In the genomic region with DNA sequence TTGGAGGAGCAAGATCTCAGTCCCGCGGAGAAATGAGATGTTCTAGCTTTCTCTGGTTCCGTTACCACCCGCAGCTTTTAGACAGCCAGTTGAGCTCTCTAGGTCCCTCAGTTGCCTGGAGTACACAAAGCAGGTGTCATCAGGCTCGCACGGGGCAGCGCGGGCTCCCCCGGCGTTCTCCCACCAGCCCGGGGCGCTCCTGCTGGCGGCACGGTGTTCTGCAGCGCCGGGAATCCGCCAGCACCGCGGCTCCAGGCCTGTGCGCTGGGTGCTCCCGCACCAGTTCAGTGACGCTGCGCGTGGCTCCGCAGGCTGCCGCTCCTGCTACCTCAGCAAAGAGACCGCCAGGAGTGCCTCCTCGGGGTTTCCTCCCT, we compare ENCODE assay signal across 7 mouse cellular contexts. TPM values are rescaled to one million over a fixed set of nuclear protein-coding genes. Genes with fewer than 3 reads are reported as not detected.
DNase-seq lines count a peak whose midpoint lies in the region; TF ChIP-seq lines count a peak whose summit lies in the region.

Gene Lrrc7 (minus strand): TSS at position 235 of the 374 bp plus-strand sequence.

- WGBS in thymus, adult 2 months, result 4% methylated on average over 28 of the region's 28 CpGs

- H3K79me2 ChIP-seq in myocyte (ENCODE audit: control insufficient read depth, insufficient read depth), result no peaks in the 10 kb centered on the region

- H3ac ChIP-seq in myocyte (ENCODE audit: control insufficient read depth, insufficient read length), result peak within 1 kb of the TSS; percentile 43

- intact Hi-C loops in heart, postnatal 14 days (cut with DNase I), result no loop called here

- H3K36me3 ChIP-seq in myocyte (ENCODE audit: control insufficient read depth, insufficient read depth), result no peaks in the 10 kb centered on the region
- no peaks in the 10 kb centered on the region for H3K36me3 ChIP-seq in thymus, adult 2 months (ENCODE audit: control insufficient read depth, insufficient read depth, low read length)

- peak; percentile 23 for DNase-seq in urinary bladder, postnatal 14 days (ENCODE audit: low spot score)
- no peak for DNase-seq in urinary bladder, postnatal 10 days (ENCODE audit: low spot score)
- peak; percentile 75 for DNase-seq in embryo, embryonic 10.5 days (ENCODE audit: low spot score)
- peak; percentile 15 to 26 for DNase-seq in heart, postnatal 14 days
- DNase-seq in left cerebral cortex, adult 9 months (ENCODE audit: low spot score in 2 of 2), result peak; percentile 64 to 83
- DNase-seq in thymus, adult 2 months, result no peak

- TF ChIP-seq CTCF in thymus, adult 2 months (IDR thresholded peaks at IDR 0.05; ENCODE audit: borderline replicate concordance, control insufficient read depth, extremely low read depth, insufficient read depth, low read length, poor library complexity), result no peak

- H3K27me3 ChIP-seq in myocyte (ENCODE audit: control insufficient read depth, insufficient read depth, insufficient read length), result no peaks in the 10 kb centered on the region
- no peaks in the 10 kb centered on the region for H3K27me3 ChIP-seq in thymus, adult 2 months (ENCODE audit: control insufficient read depth, insufficient read depth, low read length)

- no peak within 1 kb of the TSS for H3K27ac ChIP-seq in thymus, adult 2 months (ENCODE audit: control insufficient read depth, insufficient read depth, low read length)

- TF ChIP-seq POLR2A in myocyte (IDR thresholded peaks at IDR 0.05; ENCODE audit: insufficient read length, low read depth), result no peak
- TF ChIP-seq POLR2A in thymus, adult 2 months (IDR thresholded peaks at IDR 0.05; ENCODE audit: control insufficient read depth, extremely low read depth, insufficient read depth, low read length, poor library complexity), result no peak

- peak within 1 kb of the TSS; percentile 71 for H3K4me2 ChIP-seq in myocyte (ENCODE audit: low read depth)

- no peaks in the 10 kb centered on the region for H3K4me1 ChIP-seq in thymus, adult 2 months (replicated peaks; ENCODE audit: control insufficient read depth, insufficient read depth, low read length)

- H3K4me3 ChIP-seq in myocyte, result peak within 1 kb of the TSS; percentile 8
- H3K4me3 ChIP-seq in thymus, adult 2 months (ENCODE audit: control insufficient read depth, insufficient read depth, low read length), result no peak within 1 kb of the TSS

TF ChIP-seq in myocyte, 11 proteins besides CTCF, POLR2A, EP300 and RAD21:
- TF ChIP-seq TCF3 (IDR thresholded peaks at IDR 0.05; ENCODE audit: insufficient read length, low read depth) (no peak), MAX (IDR thresholded peaks at IDR 0.05; ENCODE audit: low read depth) (no peak), CEBPB (IDR thresholded peaks at IDR 0.05; ENCODE audit: insufficient read depth, poor library complexity, severe bottlenecking) (no peak), E2F4 (IDR thresholded peaks at IDR 0.05; ENCODE audit: insufficient read depth) (no peak), TCF12 (IDR thresholded peaks at IDR 0.05; ENCODE audit: insufficient read depth, poor library complexity, severe bottlenecking) (no peak), USF1 (IDR thresholded peaks at IDR 0.05; ENCODE audit: low read depth) (no peak), SRF (IDR thresholded peaks at IDR 0.05; ENCODE audit: control insufficient read depth, insufficient read length, low read depth) (no peak), POLR2AphosphoS2 (IDR thresholded peaks at IDR 0.05; ENCODE audit: insufficient read length, low read depth) (no peak), MYOD1 (IDR thresholded peaks at IDR 0.05; ENCODE audit: control insufficient read depth in 1 of 3, insufficient read length in 2 of 3, low read depth in 2 of 3) (no peak), REST (IDR thresholded peaks at IDR 0.05; ENCODE audit: insufficient read depth, insufficient read length) (no peak), MYOG (IDR thresholded peaks at IDR 0.05; ENCODE audit: control insufficient read depth in 1 of 3, insufficient read depth in 1 of 3, insufficient read length in 2 of 3, low read depth in 2 of 3) (no peak)

RNA-seq across cellular contexts. Expression of gene Lrrc7, which starts in this region (rescaled TPM):
- total RNA-seq in heart, postnatal 14 days (2021), result not detected
- not detected for polyA plus RNA-seq in myocyte (2012; fragmentation: generic; extraction: Trizol)
- polyA plus RNA-seq in thymus, adult 2 months (2012; rRNA removed), result not detected in 2 replicates

Comparison
In these comparisons a context has a peak if more than half of its experiments do, and no peak if none do; other contexts are left out.
1. DNase-seq: peak in urinary bladder, postnatal 14 days (single experiment), embryo, embryonic 10.5 days (single experiment) and left cerebral cortex, adult 9 months (2 of 2); none in urinary bladder, postnatal 10 days (single experiment) and thymus, adult 2 months (single experiment).
2. Peak in DNase-seq in heart, postnatal 14 days; RNA of the gene not detected or under 1 TPM.